Mouse (Mus musculus) MEL (cell line): Measurements from ENCODE around the gene Wdr77.

Experiments
- CHD1 ChIP-seq: IDR thresholded peaks from 2 replicates; pipeline ENCODE4 v1.6.1; 2012; ENCODE audit warnings: low read depth, mild to moderate bottlenecking, inconsistent platforms, low read length, improper control_type of control experiment
- CTCF ChIP-seq, 3 experiments: IDR thresholded peaks in 2 of 3; conservative IDR thresholded peaks in 1 of 3; 2 replicates each; pipeline ENCODE4 v1.5.1; 2011 to 2012; ENCODE audit warnings: low read length in 3 of 3, low read depth in 2 of 3, mild to moderate bottlenecking in 2 of 3, improper control_type of control experiment in 1 of 3, inconsistent platforms in 1 of 3, mixed read lengths in 1 of 3, moderate library complexity in 1 of 3; ENCODE audit not compliant: control insufficient read depth in 1 of 3, insufficient read depth in 1 of 3, poor library complexity in 1 of 3, severe bottlenecking in 1 of 3
- EP300 ChIP-seq, 2 experiments: IDR thresholded peaks; 2 replicates each; pipeline ENCODE4 v1.6.1; 2011; ENCODE audit warnings: improper control_type of control experiment in 2 of 2, low read length in 2 of 2, low read depth in 1 of 2, mild to moderate bottlenecking in 1 of 2
- GATA1 ChIP-seq: IDR thresholded peaks from 2 replicates; pipeline ENCODE4 v1.6.1; 2011; ENCODE audit warnings: low read depth, low read length, improper control_type of control experiment
- MAZ ChIP-seq: IDR thresholded peaks from 2 replicates; pipeline ENCODE4 v1.6.1; 2012; ENCODE audit warnings: low read depth, mild to moderate bottlenecking, inconsistent platforms, low read length, improper control_type of control experiment
- MXI1 ChIP-seq: IDR thresholded peaks from 2 replicates; pipeline ENCODE4 v1.6.1; 2011; ENCODE audit warnings: mild to moderate bottlenecking, low read depth, low read length, improper control_type of control experiment
- TAL1 ChIP-seq: IDR thresholded peaks from 2 replicates; pipeline ENCODE4 v1.6.1; 2012; ENCODE audit warnings: mild to moderate bottlenecking, inconsistent platforms, low read length, moderate library complexity, mixed read lengths
- TBP ChIP-seq: IDR thresholded peaks from 2 replicates; pipeline ENCODE4 v1.8.0; 2011; ENCODE audit warnings: low read depth, low read length, improper control_type of control experiment
- TCF12 ChIP-seq: IDR thresholded peaks from 2 replicates; pipeline ENCODE4 v1.6.1; 2014; ENCODE audit warnings: low read depth, mild to moderate bottlenecking, inconsistent platforms, low read length, improper control_type of control experiment, moderate library complexity
- USF1 ChIP-seq: IDR thresholded peaks from 2 replicates; pipeline ENCODE4 v1.6.1; 2014; ENCODE audit warnings: low read depth, mild to moderate bottlenecking, inconsistent platforms, low read length, improper control_type of control experiment, moderate library complexity

DNA sequence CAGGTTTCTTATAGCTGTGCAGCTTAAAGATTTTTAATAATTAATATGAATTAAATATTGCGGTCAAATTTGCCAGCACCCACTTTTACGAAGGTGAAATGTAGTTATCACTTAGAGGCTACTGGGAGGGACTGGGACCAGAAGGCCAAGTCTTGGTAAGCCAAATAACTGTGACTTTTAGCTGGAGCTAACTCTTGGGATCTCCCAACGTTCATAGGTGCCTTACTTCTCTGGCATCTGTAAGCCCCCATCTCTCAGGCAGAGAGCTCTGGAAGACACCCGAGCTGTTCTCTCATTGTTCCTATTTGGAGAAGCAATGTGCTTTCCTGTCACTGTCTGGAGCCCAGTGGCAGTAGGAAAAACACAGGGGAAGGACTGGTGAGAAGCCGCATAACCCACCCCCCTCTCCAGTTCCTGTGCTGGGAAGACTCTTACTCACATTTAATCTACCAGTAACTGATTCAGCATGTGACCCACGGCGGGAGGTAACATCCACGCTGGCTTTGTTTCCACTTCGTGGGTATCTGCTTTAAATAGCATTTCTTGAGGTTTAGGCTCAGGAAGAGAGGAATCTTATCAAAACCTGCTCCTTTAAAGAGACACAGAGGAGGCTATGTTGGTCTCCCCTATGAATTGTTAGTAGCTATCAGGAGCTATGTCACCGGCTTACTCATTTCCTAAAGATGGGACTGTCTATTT, 41.4 kb upstream of the Wdr77 start:
- TF ChIP-seq CHD1 (no peak), MXI1 (0 out of 2 replicates have a peak, but pooled peaks have one; percentile 35), TCF12 (peak; percentile 42; the same call in 1 of the 2 replicates), GATA1 (0 out of 2 replicates have a peak, but pooled peaks have one; percentile 36), TBP (no peak), MAZ (no peak), CTCF (IDR thresholded peaks at IDR 0.05 in 2 of 3, conservative IDR thresholded peaks at IDR 0.05 in 1 of 3; ENCODE audit: control insufficient read depth in 1 of 3, insufficient read depth in 1 of 3, low read depth in 2 of 3, low read length in 3 of 3, poor library complexity in 1 of 3, severe bottlenecking in 1 of 3) (no peak), USF1 (peak; percentile 80), TAL1 (no peak), EP300 (IDR thresholded peaks at IDR 0.05; ENCODE audit: low read depth in 1 of 2, low read length in 2 of 2) (peak; percentile 68 to 71)
